Mouse (Mus musculus): ENCODE measurements around the gene Vtn.

The Vtn gene

DNA sequence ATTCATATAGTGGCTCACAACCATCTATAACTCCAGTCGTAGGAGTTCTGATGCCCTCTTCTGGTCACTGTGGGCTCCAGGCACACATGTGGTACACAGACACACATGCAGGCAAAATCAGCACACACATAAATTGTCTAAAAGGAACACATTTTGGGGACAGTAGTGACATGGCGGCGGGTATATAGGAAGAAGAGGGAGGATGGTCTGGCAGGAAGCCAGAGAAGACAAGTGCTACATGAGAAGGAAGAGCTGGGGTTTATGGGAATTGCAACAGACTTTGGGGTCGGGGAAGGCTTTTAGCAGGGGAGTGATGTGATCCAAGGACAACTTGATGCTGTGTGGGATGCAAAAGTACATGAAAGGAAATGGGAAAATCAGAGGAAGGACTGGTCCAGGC, 35.6 kb downstream of the Vtn start:
- no peak for DNase-seq (ENCODE audit: low spot score in 2 of 2)

DNA sequence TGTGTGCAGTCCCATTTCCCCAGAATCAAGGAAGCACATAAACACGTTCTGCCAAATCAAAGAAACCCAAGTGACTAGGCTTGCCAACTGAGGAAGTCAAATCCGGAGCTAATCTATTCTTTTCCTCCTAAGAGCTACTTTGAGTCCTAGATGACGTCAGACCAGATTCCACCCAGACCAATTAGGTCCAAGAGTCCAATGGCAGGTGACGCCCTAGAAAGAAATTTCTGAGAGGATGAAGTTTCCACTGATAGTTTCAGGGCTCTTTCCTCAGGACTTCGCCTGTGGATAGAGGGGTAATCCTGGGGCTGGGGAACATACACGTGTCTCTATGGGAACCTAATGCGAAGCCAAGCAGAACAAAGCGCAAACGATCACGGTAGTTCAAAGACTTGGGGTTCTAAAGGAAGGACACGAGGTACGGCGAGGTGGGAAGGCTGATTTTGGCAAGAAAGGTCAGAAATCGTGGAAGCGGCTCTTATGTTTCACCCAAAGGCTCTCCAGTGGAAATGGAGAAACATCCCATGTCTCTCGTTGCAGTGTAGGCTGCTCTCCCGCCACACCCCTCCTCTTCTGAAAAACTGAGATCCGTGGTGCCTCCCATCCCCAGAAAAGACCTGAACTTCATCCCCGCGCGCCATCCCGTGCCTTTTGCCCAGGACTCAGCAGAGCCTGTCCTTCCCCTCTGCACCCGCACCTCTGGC, 36.6 kb downstream of the Vtn start:
- no peak for DNase-seq (ENCODE audit: low spot score in 2 of 2)

- peak; percentile 88 to 99 for DNase-seq (ENCODE audit: low spot score in 2 of 2)
Measured at GRCm38 (mm10) chr11:78536080-78536689, 37.3 kb downstream of the Vtn start, which contains the start of the genes Tnfaip1 and Ift20. Gene Tnfaip1 (minus strand): TSS chr11:78536332. Gene Ift20 (plus strand): TSS chr11:78536361.

GRCm38 (mm10) chr11:78536690-78537084, 37.8 kb downstream of the Vtn start:
- no peak for DNase-seq (ENCODE audit: low spot score in 2 of 2)

DNA sequence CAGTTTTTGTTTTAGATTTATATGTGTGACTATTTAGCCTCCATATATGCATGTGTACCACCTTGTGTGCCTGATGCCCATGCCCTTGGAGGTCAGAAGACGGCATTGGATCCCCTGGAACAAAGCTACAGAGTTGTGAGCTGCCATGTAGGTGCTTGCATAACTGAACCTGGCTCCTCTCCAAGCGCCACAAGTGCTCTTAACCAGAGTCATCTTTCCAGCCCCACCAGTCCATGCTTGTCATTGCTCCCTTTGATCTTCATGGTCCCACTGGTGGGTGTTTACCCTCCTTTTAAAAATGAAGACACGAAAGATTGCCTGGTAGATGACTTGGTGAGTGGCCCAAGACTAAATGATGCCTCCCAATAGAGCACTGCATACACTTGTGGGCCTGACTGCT, 41.5 kb downstream of the Vtn start:
- DNase-seq (ENCODE audit: low spot score in 2 of 2) = no peak

DNA sequence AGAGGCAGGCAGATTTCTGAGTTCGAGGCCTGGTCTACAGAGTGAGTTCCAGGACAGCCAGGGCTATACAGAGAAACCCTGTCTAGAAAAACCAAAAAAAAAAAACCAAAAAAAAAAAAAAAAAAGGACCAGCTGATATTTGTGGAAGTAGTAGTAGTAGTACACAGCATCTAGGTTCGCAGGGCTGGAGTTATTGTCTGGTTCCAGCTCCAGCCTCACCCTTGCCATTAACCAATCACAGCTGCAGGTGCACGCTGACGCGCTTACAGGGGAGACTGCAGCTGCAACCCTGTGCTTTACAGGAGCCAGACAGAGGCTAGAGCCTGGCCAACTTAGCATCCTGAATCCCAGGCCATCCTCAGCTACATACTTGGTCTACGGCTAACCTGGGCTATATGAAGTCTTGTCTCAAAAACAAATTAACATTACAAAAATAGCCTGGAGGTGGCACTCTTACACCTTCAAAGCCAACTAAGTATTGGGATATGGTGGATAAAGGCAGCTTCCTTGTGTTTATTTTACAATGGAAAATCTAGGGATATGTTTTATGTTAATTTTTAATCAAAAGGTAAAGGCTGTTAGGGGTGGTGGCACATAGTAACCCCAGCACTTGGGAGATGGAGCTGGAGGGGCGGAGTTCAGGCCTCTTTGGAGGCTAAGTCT, 45.7 kb downstream of the Vtn start:
- DNase-seq (ENCODE audit: low spot score in 2 of 2) = no peak

- DNase-seq (ENCODE audit: low spot score in 2 of 2) = no peak
Measured at GRCm38 (mm10) chr11:78545181-78545580, 46.3 kb downstream of the Vtn start.

- no peak for DNase-seq (ENCODE audit: low spot score in 2 of 2)
Measured at GRCm38 (mm10) chr11:78547718-78548460, 49.0 kb downstream of the Vtn start.

- DNase-seq (ENCODE audit: low spot score in 2 of 2) = no peak
Measured at GRCm38 (mm10) chr11:78549491-78549987, 50.6 kb downstream of the Vtn start.

DNA sequence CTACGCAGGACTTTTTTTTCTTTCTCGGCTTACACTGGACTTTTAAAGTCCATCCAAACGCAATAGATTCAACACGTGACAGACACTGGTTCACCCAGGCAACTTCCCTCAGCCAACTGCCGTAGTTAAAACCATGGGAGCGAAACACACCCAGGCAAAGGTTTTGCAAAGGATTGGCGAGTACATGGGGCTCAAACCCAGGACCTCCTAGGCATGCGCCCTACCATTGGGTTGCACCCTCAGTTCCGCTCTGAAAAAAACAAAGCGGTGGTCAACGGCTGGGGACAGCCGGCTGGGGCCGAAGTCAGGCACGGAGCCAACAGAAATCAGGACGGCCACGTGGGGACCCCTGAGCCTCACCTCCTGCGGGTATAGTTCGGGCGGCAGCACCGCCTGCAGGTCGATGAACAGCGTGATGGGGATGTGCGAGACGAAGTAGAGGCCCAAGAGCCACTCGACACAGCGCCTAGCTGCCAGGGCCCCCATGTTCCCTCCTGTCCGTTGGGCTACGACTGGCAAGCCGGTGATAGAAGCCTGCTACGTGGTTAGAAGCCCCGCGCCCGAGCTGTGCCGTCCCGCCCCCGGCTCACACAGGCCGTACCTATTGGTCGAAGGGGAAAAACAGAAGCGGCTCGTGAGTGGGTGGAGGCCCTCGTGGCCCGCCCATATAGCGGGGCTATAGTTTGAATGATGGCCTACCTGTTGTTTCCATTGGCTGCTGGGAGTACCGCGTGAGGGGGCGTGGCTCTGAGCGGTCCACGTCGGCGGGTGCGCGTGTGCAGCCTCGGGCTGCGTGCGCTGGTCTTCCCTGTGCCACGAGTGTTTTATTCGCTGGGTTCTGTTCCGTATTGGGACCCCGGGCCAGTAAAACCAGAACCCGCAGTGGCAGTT, 51.5 kb downstream of the Vtn start, which contains the start of gene Tmem97:
Tmem97 (minus strand) TSS at position 610 of the 891 bp plus-strand sequence.
- DNase-seq (ENCODE audit: low spot score in 2 of 2) = peak; percentile 81 to 96

GRCm38 (mm10) chr11:78551059-78551398, 52.1 kb downstream of the Vtn start:
- no peak for DNase-seq (ENCODE audit: low spot score in 2 of 2)
